Mouse (Mus musculus) limb, embryonic 13.5 days (tissue): ENCODE results near the gene Calu. TPM values are rescaled to one million over a fixed set of nuclear protein-coding genes. Genes with fewer than 3 reads are reported as not detected.
A peak's percentile ranks its signal among the peaks of the same experiment; 100 is the strongest.

Source experiments
- ATAC-seq: fragments of 200-750 bp; cut with Nextera tagmentation; 2 replicates; pipeline ENCODE4 v1.8.0; 2017; ENCODE audit warnings: low read depth, moderate number of reproducible peaks, moderate TSS enrichment; ENCODE audit not compliant: low FRiP score
- H3K27ac ChIP-seq: fragments of 300-500 bp; sonication (generic); 2 replicates; pipeline ENCODE4 v1.5.1; 2015; ENCODE audit warnings: inconsistent platforms, mild to moderate bottlenecking, moderate library complexity
- H3K27me3 ChIP-seq: fragments of 300-500 bp; sonication (generic); 2 replicates; pipeline ENCODE4 v1.6.1; 2015; ENCODE audit warnings: mild to moderate bottlenecking, inconsistent platforms
- H3K36me3 ChIP-seq: fragments of 300-500 bp; sonication (generic); 2 replicates; pipeline ENCODE4 v1.6.1; 2015; ENCODE audit warnings: inconsistent platforms, mild to moderate bottlenecking, moderate library complexity
- H3K4me1 ChIP-seq: fragments of 300-500 bp; sonication (generic); 2 replicates; pipeline ENCODE4 v1.6.1; 2015; ENCODE audit warnings: inconsistent platforms
- H3K4me2 ChIP-seq: fragments of 300-500 bp; sonication (generic); replicated peaks from 2 replicates; pipeline ENCODE4 v1.6.1; 2015; ENCODE audit warnings: inconsistent platforms, mild to moderate bottlenecking, moderate library complexity
- H3K4me3 ChIP-seq: fragments of 300-500 bp; sonication (generic); 2 replicates; pipeline ENCODE4 v1.5.1; 2015; ENCODE audit warnings: moderate library complexity, mild to moderate bottlenecking, inconsistent platforms
- H3K9ac ChIP-seq: fragments of 300-500 bp; sonication (generic); 2 replicates; pipeline ENCODE4 v1.6.1; 2015; ENCODE audit warnings: mild to moderate bottlenecking, inconsistent platforms
- H3K9me3 ChIP-seq: fragments of 300-500 bp; sonication (generic); 2 replicates; pipeline ENCODE4 v1.6.1; 2016; ENCODE audit warnings: inconsistent platforms
- WGBS: fragments of 180-500 bp; shearing (Covaris S2); methylation state at CpG from one replicate; pipeline ENCODE4 v1.1.7; 2015; 5-methylcytosine and 5-hydroxymethylcytosine counted together
- microRNA-seq: library from miRNA; unstranded; fragments of <30 nt; microRNA quantifications from one replicate; pipeline ENCODE4, GENCODE M21; 2016
- polyA plus RNA-seq: library from polyadenylated mRNA; unstranded; fragments of >200 nt; fragmentation: Nextera tagmentation; extraction: Ambion mirVana; gene quantifications from 2 replicates; pipeline ENCODE4 v1.2.1, GENCODE M21; 2015

Gene Calu
- polyA plus RNA-seq, 1 experiment from 2014 or later = 476 TPM

DNA sequence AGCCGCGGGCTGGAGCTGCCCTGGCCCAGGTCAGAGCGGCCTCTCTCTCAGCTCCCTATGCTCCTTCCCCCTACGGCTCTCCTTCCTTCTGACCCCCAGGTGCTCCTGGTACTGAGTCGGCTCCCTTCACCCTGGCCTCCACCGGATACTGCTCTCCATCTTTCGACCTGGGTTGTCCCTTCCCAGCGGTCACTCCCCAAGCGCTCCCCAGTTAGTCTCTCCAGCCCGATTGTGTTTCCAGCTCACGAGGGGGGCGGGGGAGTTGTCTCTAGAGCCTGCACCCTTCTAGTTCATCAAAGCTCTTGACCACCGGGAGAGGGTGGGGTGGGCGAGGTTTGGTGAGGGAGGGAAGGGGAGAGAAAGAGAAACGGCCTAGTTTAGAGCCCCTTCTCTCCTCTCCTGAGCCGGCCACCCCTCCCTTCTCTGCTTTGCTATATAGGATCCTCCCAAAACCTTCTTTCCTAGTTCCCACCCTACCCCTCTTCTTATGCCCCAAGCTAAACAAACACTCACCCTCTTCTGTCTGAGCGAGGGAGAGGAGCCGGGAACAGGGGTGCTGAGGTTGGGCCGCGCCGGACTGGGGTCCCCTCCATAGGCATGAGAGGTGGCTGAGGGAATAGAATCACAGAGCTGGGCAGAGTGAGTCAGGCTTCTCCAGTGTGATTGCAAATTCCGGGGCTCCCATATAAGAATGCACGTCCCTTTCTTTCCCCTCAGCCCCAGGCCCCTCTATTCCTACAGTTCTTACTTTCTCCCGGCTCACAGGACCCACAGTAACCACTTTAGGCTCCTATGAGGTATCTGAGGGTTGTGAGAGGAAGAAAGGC is 49.1 kb downstream of the Calu start:
- H3K9me3 ChIP-seq = no peaks in the 10 kb centered on the region
- H3K27me3 ChIP-seq = peaks cover 16% of the 10 kb centered on the region
- H3K36me3 ChIP-seq = peaks cover 18% of the 10 kb centered on the region
- H3K4me3 ChIP-seq = peak overlapping the region; percentile 66
- H3K4me2 ChIP-seq = peak overlapping the region; percentile 82
- H3K4me1 ChIP-seq = peaks cover 15% of the 10 kb centered on the region
- H3K9ac ChIP-seq = peak overlapping the region; percentile 83
- 3% methylated on average over 24 of the region's 24 CpGs for WGBS
- H3K27ac ChIP-seq = peak overlapping the region; percentile 61
- ATAC-seq = peak; percentile 78

DNA sequence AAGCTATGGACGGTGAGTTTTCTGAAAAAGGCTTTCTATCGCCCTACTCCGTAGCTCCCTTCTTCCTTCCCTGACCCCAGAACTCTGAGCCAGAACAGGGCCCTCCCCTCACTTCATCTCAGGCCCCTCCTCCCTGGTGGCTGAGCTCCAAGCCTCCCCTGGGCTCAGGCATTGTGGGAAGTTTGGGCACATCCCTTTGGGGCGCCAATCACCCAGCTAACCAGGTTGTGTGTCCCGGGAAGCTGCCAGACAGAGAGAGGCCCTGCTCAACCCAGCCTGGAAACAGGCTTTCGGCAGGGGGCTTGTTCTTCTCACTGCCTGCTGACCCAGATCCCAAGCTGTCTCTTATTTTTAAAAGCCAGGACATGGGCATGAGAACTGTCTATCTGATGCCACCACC is 49.7 kb downstream of the Calu start:
- H3K4me1 ChIP-seq = peaks cover 19% of the 10 kb centered on the region
- peak overlapping the region; percentile 82 for H3K4me2 ChIP-seq
- peak overlapping the region; percentile 83 for H3K9ac ChIP-seq
- peak overlapping the region; percentile 66 for H3K4me3 ChIP-seq
- 12% methylated on average over 6 of the region's 6 CpGs for WGBS
- H3K27ac ChIP-seq = peak overlapping the region; percentile 61; the same call in 1 of the 2 replicates
- peaks cover 18% of the 10 kb centered on the region for H3K36me3 ChIP-seq
- peaks cover 16% of the 10 kb centered on the region for H3K27me3 ChIP-seq
- ATAC-seq = no peak
- H3K9me3 ChIP-seq = no peaks in the 10 kb centered on the region

- H3K9me3 ChIP-seq = no peaks in the 10 kb centered on the region
- peaks cover 28% of the 10 kb centered on the region for H3K4me1 ChIP-seq
- no peak overlapping the region for H3K4me3 ChIP-seq
- peaks cover 9% of the 10 kb centered on the region for H3K27me3 ChIP-seq
- no peak overlapping the region for H3K27ac ChIP-seq
- no peak for ATAC-seq
- no peak overlapping the region for H3K4me2 ChIP-seq
- WGBS = 88% methylated on average over 4 of the region's 4 CpGs
- peaks cover 18% of the 10 kb centered on the region for H3K36me3 ChIP-seq
- no peak overlapping the region for H3K9ac ChIP-seq
Measured at GRCm38 (mm10) chr6:29399851-29400250, 52.0 kb downstream of the Calu start.

- ATAC-seq = no peak
- Histone ChIP-seq H3K9ac (no peak overlapping the region), H3K27ac (no peak overlapping the region), H3K4me3 (peak overlapping the region; percentile 28), H3K27me3 (no peaks in the 10 kb centered on the region), H3K9me3 (no peaks in the 10 kb centered on the region), H3K4me2 (peak overlapping the region; percentile 55), H3K4me1 (peaks cover 13% of the 10 kb centered on the region), H3K36me3 (peaks cover 37% of the 10 kb centered on the region)
- 7% methylated on average over 33 of the region's 34 CpGs for WGBS
Measured at GRCm38 (mm10) chr6:29402693-29403342, 54.9 kb downstream of the Calu start.

GRCm38 (mm10) chr6:29406412-29406811 is 58.5 kb downstream of the Calu start:
- no peaks in the 10 kb centered on the region for H3K27me3 ChIP-seq
- peaks cover 53% of the 10 kb centered on the region for H3K36me3 ChIP-seq
- peaks cover 13% of the 10 kb centered on the region for H3K4me1 ChIP-seq
- ATAC-seq = no peak
- H3K9ac ChIP-seq = no peak overlapping the region
- no peak overlapping the region for H3K4me3 ChIP-seq
- WGBS = 85% methylated on average over 6 of the region's 6 CpGs
- H3K27ac ChIP-seq = no peak overlapping the region
- H3K9me3 ChIP-seq = no peaks in the 10 kb centered on the region
- H3K4me2 ChIP-seq = no peak overlapping the region

- 80% methylated on average over 9 of the region's 9 CpGs for WGBS
- Histone ChIP-seq H3K9me3 (no peaks in the 10 kb centered on the region), H3K4me3 (no peak overlapping the region), H3K27ac (no peak overlapping the region), H3K4me2 (no peak overlapping the region), H3K4me1 (no peaks in the 10 kb centered on the region), H3K27me3 (no peaks in the 10 kb centered on the region), H3K36me3 (peaks cover 79% of the 10 kb centered on the region), H3K9ac (no peak overlapping the region)
- ATAC-seq = no peak
Measured at GRCm38 (mm10) chr6:29415446-29415845, 67.6 kb downstream of the Calu start.

GRCm38 (mm10) chr6:29420596-29420995 is 72.7 kb downstream of the Calu start:
- no peak for ATAC-seq
- WGBS = 79% methylated on average over 2 of the region's 2 CpGs

GRCm38 (mm10) chr6:29425118-29425517 is 77.2 kb downstream of the Calu start:
- 84% methylated on average over 8 of the region's 8 CpGs for WGBS
- no peaks in the 10 kb centered on the region for H3K27me3 ChIP-seq
- no peak overlapping the region for H3K9ac ChIP-seq
- H3K9me3 ChIP-seq = no peaks in the 10 kb centered on the region
- no peak overlapping the region for H3K4me3 ChIP-seq
- H3K36me3 ChIP-seq = peaks cover 23% of the 10 kb centered on the region
- no peaks in the 10 kb centered on the region for H3K4me1 ChIP-seq
- H3K4me2 ChIP-seq = no peak overlapping the region
- H3K27ac ChIP-seq = no peak overlapping the region
- ATAC-seq = no peak

More at GRCm38 (mm10) chr6:29420596-29420995, 72.7 kb downstream of the Calu start:
- Histone ChIP-seq H3K4me2 (no peak overlapping the region), H3K9ac (no peak overlapping the region), H3K4me3 (no peak overlapping the region), H3K9me3 (no peaks in the 10 kb centered on the region), H3K36me3 (peaks cover 46% of the 10 kb centered on the region), H3K27me3 (no peaks in the 10 kb centered on the region), H3K27ac (no peak overlapping the region), H3K4me1 (no peaks in the 10 kb centered on the region)

DNA sequence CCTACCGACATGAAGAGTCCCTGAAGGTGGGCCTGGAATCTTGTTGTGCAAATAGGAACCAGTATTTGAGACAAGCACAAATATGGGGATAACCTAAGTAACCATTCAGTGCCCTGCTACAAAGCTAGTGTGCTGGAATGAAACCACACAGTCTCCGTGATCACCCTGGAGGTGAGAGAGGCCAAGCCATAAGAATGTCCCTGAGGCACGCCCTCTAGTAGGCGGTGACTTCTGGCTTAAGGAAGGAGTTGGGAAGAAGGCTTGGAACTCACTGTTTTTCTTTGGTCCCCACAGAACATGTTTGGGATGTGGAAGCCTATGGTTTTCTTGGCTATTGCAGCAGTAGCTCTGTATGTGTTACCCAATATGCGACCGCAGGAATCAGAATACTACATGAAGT is 78.5 kb downstream of the Calu start:
- Histone ChIP-seq H3K9me3 (no peaks in the 10 kb centered on the region), H3K4me3 (no peak overlapping the region), H3K36me3 (peaks cover 18% of the 10 kb centered on the region), H3K4me1 (peaks cover 8% of the 10 kb centered on the region), H3K27ac (no peak overlapping the region), H3K9ac (no peak overlapping the region), H3K4me2 (no peak overlapping the region), H3K27me3 (0 out of 2 replicates have a peak, but pooled peaks cover 1% of the 10 kb centered on the region)
- no peak for ATAC-seq
- WGBS = 67% methylated on average over 6 of the region's 6 CpGs

Small RNAs within 50 kb of the gene (microRNA-seq; reads per million reads assigned to microRNA genes)
- gene Gm26220 = not detected
- not detected for gene Gm44354

Other genes starting within 250 kb of the Calu start
- 46.6 and 52.3 TPM in 2 replicates for gene Rbm28, start 183.1 kb upstream of the Calu start, polyA plus RNA-seq
- gene Prrt4, start 168.5 kb upstream of the Calu start, polyA plus RNA-seq = 0.90 and 1.3 TPM in 2 replicates
- gene Impdh1, start 131.7 kb upstream of the Calu start, polyA plus RNA-seq = 49.9 and 51.7 TPM in 2 replicates
- gene Hilpda, start 75.6 kb upstream of the Calu start, polyA plus RNA-seq = 51.8 and 53.3 TPM in 2 replicates
- 0.38 and 0.99 TPM in 2 replicates for gene Fam71f2, start 68.5 kb upstream of the Calu start, polyA plus RNA-seq
- gene Fam71f1, start 28.9 kb upstream of the Calu start, polyA plus RNA-seq = 0.14 and 0.20 TPM in 2 replicates
- 0.56 and 1.2 TPM in 2 replicates for gene Opn1sw, start 40.4 kb downstream of the Calu start, polyA plus RNA-seq
- gene Ccdc136, start 48.2 kb downstream of the Calu start, polyA plus RNA-seq = 28.2 and 31.6 TPM in 2 replicates
- 17.4 and 21.7 TPM in 2 replicates for gene Flnc, start 85.2 kb downstream of the Calu start, polyA plus RNA-seq
- 222 and 234 TPM in 2 replicates for gene Atp6v1f, start 119.6 kb downstream of the Calu start, polyA plus RNA-seq
- 0.50 TPM in 1 of 2 replicates, not detected in the other for gene Atp6v1fnb, start 123.4 kb downstream of the Calu start, polyA plus RNA-seq
- gene Kcp, start 159.9 kb downstream of the Calu start, polyA plus RNA-seq = 37.4 and 37.8 TPM in 2 replicates
- 2.7 and 3.6 TPM in 2 replicates for gene Irf5, start 178.6 kb downstream of the Calu start, polyA plus RNA-seq